Mouse (Mus musculus): ENCODE data around the gene Cabin1.

- TF ChIP-seq CTCF (IDR thresholded peaks at IDR 0.05; ENCODE audit: extremely low read depth, insufficient read depth, insufficient read length, insufficient replicate concordance) (no peak), POLR2A (IDR thresholded peaks at IDR 0.05; ENCODE audit: low read depth, low read length) (no peak)
Measured at GRCm38 (mm10) chr10:75675594-75675993, 88.5 kb downstream of the Cabin1 start.

All from spleen, adult 2 months (tissue).